Mouse (Mus musculus): ENCODE results near the gene Rabep1. TPM values are rescaled to one million over a fixed set of nuclear protein-coding genes. Genes with fewer than 3 reads are reported as not detected.
A peak's percentile ranks its signal among the peaks of the same experiment; 100 is the strongest.
"Not testable (repeated sequence)": the region's sequence is repeated elsewhere in the genome, so short reads cannot be mapped to it uniquely, and the experiment has no call there.

Gene Rabep1
- polyA plus RNA-seq, 1 experiment from 2014 or later: 88.6 TPM

DNA sequence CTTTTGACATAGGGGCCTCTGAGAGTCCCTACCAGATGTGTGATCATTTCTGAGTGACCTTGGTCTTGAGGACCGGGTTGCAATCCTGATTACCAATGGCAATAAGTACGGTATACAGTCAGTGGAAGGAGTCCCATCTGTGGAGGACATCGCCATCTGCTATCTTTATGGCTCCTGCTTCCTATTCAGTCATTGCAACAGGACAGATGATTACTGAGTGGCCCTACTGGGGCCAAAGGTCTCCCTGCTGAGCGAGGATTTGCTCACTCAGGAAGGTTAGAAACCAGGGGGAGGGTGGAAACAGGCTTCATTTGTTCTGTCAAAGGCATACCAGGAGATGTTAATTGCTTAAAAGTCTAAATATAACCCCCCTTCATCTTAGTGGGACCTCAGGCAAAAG is 1.6 kb upstream of the Rabep1 start:
- no peak overlapping the region for H3K4me3 ChIP-seq (ENCODE audit: low read depth, low read length)
- no peaks in the 10 kb centered on the region; the same call in 1 of the 2 replicates for H3K27me3 ChIP-seq (ENCODE audit: control insufficient read depth, insufficient read depth, low read depth, low read length)
- ATAC-seq: no peak
- no peaks in the 10 kb centered on the region for H3K36me3 ChIP-seq (ENCODE audit: control insufficient read depth, insufficient read depth, low read length)
- H3K4me1 ChIP-seq (ENCODE audit: control insufficient read depth, insufficient read depth, low read length): peaks cover 13% of the 10 kb centered on the region
- 54% methylated on average over 4 of the region's 4 CpGs for WGBS
- H3K9me3 ChIP-seq (replicated peaks; ENCODE audit: control insufficient read depth, low read length, poor library complexity, severe bottlenecking): no peaks in the 10 kb centered on the region
- H3K9ac ChIP-seq (ENCODE audit: low read depth, low read length): no peak overlapping the region
- no peak overlapping the region for H3K4me2 ChIP-seq (ENCODE audit: low read length)
- no peak overlapping the region for H3K27ac ChIP-seq (ENCODE audit: low read length)

- H3K27me3 ChIP-seq (ENCODE audit: control insufficient read depth, insufficient read depth, low read depth, low read length): no peaks in the 10 kb centered on the region; the same call in 1 of the 2 replicates
- peaks cover 13% of the 10 kb centered on the region for H3K4me1 ChIP-seq (ENCODE audit: control insufficient read depth, insufficient read depth, low read length)
- H3K4me2 ChIP-seq (ENCODE audit: low read length): peak overlapping the region; percentile 75
- ATAC-seq: 0 out of 2 replicates have a peak, but pooled peaks have one; percentile 18
- H3K9ac ChIP-seq (ENCODE audit: low read depth, low read length): peak overlapping the region; percentile 89
- H3K27ac ChIP-seq (ENCODE audit: low read length): peak overlapping the region; percentile 87; the same call in 1 of the 2 replicates
- WGBS: 21% methylated on average over 12 of the region's 12 CpGs
- no peaks in the 10 kb centered on the region for H3K36me3 ChIP-seq (ENCODE audit: control insufficient read depth, insufficient read depth, low read length)
- no peaks in the 10 kb centered on the region for H3K9me3 ChIP-seq (replicated peaks; ENCODE audit: control insufficient read depth, low read length, poor library complexity, severe bottlenecking)
- peak overlapping the region; percentile 98 for H3K4me3 ChIP-seq (ENCODE audit: low read depth, low read length)
Observed at GRCm38 (mm10) chr11:70843701-70844551, 652 bp upstream of the Rabep1 start.

DNA sequence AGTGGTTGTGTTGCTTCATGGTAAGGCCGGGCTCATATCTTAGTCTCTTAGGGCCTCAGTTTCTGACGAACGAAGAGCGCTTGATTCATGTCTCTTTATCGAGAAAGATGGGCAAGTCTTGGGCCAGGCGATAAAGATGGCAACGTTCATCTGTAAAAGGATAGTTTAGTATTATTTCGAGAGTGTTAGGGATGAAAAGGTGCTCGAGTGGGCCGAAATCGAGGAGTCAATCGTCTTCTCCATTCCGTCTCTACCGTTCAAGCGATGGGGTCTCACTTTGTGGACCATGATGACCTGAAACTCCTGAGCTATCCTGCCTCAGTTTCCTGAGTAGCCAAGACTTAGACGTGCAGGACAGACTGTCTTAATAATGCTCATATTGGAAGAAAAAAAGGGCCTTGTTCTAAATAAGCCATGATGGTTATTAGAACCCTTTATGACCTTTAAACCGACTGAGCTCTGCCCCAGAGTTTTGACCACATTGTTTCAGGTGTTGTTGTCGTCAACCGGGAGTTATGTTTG is 940 bp downstream of the Rabep1 start:
- Histone ChIP-seq H3K27ac (ENCODE audit: low read length) (peak overlapping the region; percentile 87), H3K4me2 (ENCODE audit: low read length) (peak overlapping the region; percentile 75), H3K9ac (ENCODE audit: low read depth, low read length) (peak overlapping the region; percentile 89), H3K4me1 (ENCODE audit: control insufficient read depth, insufficient read depth, low read length) (peaks cover 13% of the 10 kb centered on the region), H3K4me3 (ENCODE audit: low read depth, low read length) (peak overlapping the region; percentile 98), H3K27me3 (ENCODE audit: control insufficient read depth, insufficient read depth, low read depth, low read length) (no peaks in the 10 kb centered on the region; the same call in 1 of the 2 replicates), H3K36me3 (ENCODE audit: control insufficient read depth, insufficient read depth, low read length) (no peaks in the 10 kb centered on the region), H3K9me3 (replicated peaks; ENCODE audit: control insufficient read depth, low read length, poor library complexity, severe bottlenecking) (no peaks in the 10 kb centered on the region)
- WGBS: 9% methylated on average over 19 of the region's 19 CpGs
- ATAC-seq: no peak

- H3K4me1 ChIP-seq (ENCODE audit: control insufficient read depth, insufficient read depth, low read length): peaks cover 13% of the 10 kb centered on the region
- H3K27me3 ChIP-seq (ENCODE audit: control insufficient read depth, insufficient read depth, low read depth, low read length): no peaks in the 10 kb centered on the region; the same call in 1 of the 2 replicates
- no peak for ATAC-seq
- no peaks in the 10 kb centered on the region for H3K9me3 ChIP-seq (replicated peaks; ENCODE audit: control insufficient read depth, low read length, poor library complexity, severe bottlenecking)
- no peaks in the 10 kb centered on the region for H3K36me3 ChIP-seq (ENCODE audit: control insufficient read depth, insufficient read depth, low read length)
- peak overlapping the region; percentile 75 for H3K4me2 ChIP-seq (ENCODE audit: low read length)
- no peak overlapping the region; the same call in 1 of the 2 replicates for H3K9ac ChIP-seq (ENCODE audit: low read depth, low read length)
- H3K4me3 ChIP-seq (ENCODE audit: low read depth, low read length): peak overlapping the region; percentile 98
- H3K27ac ChIP-seq (ENCODE audit: low read length): no peak overlapping the region
- WGBS: 63% methylated on average over 2 of the region's 2 CpGs
Observed at GRCm38 (mm10) chr11:70846029-70846428, 1.5 kb downstream of the Rabep1 start.

DNA sequence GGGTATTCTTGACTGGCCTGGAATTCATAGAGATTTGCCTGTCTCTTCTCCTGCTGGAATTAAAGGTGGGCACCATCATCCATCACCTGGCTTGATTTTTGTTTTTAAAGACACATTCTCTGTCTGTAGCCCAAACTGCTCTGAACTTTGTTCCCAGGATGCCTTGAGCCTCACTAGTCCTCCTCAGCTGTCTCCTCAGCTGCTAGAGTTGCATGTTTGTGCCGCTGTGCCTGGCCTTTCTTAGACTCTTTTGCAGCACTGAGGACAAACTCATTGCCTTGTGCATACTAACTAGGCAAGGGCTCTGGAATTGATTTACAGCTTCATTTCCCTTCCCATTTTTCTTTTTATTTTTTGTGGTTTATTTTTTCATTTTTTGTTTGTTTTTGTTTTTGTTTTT is 15.8 kb downstream of the Rabep1 start:
- Histone ChIP-seq H3K27ac (ENCODE audit: low read length) (no peak overlapping the region), H3K4me1 (ENCODE audit: control insufficient read depth, insufficient read depth, low read length) (no peaks in the 10 kb centered on the region; the same call in 1 of the 2 replicates), H3K9me3 (replicated peaks; ENCODE audit: control insufficient read depth, low read length, poor library complexity, severe bottlenecking) (no peaks in the 10 kb centered on the region), H3K9ac (ENCODE audit: low read depth, low read length) (no peak overlapping the region), H3K4me3 (ENCODE audit: low read depth, low read length) (no peak overlapping the region), H3K27me3 (ENCODE audit: control insufficient read depth, insufficient read depth, low read depth, low read length) (no peaks in the 10 kb centered on the region), H3K4me2 (ENCODE audit: low read length) (no peak overlapping the region), H3K36me3 (ENCODE audit: control insufficient read depth, insufficient read depth, low read length) (no peaks in the 10 kb centered on the region)
- ATAC-seq: no peak
- WGBS: 79% methylated on average over 1 of the region's 1 CpGs

DNA sequence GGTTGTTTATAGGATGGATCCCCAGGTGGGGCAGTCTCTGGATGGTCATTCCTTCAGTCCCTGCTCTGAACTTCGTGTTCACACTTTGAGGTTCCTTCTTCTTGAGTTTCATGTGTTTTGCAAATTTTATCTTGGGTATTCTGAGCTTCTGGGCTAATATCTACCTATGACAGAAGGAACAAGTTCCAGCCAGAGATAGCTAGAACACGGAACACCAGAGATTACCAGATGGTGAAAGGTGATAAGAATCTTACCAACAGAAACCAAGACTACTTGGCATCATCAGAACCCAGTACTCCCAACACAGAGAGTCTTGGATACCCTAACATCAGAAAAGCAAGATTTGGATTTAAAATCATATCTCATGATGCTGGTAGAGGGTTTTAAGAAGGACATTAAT is 18.6 kb downstream of the Rabep1 start:
- not testable (repeated sequence) for H3K4me3 ChIP-seq (ENCODE audit: low read depth, low read length); H3K27me3 ChIP-seq (ENCODE audit: control insufficient read depth, insufficient read depth, low read depth, low read length); ATAC-seq; H3K9ac ChIP-seq (ENCODE audit: low read depth, low read length); H3K27ac ChIP-seq (ENCODE audit: low read length); H3K36me3 ChIP-seq (ENCODE audit: control insufficient read depth, insufficient read depth, low read length); H3K4me1 ChIP-seq (ENCODE audit: control insufficient read depth, insufficient read depth, low read length); H3K9me3 ChIP-seq (replicated peaks; ENCODE audit: control insufficient read depth, low read length, poor library complexity, severe bottlenecking); H3K4me2 ChIP-seq (ENCODE audit: low read length)
- 91% methylated on average over 2 of the region's 2 CpGs for WGBS

DNA sequence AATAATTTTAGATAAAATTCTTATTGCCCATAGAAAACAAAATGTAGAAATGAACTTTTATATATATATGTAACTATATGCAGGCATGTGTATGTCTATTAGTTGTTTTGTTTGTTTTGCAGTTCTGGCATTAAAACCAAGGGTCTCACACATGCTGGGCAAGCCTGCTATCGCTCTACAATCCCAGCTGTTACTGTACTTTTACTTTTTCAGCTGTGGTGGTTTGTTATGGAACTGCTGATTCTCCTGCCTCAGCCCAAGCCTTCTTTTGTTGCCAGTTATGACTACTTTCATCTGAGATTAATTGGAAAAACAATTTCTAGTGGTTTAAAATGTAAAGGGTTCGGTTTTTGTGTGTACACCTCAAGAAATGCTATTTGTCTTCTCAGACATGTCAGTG is 20.6 kb downstream of the Rabep1 start:
- Histone ChIP-seq H3K4me3 (ENCODE audit: low read depth, low read length) (no peak overlapping the region), H3K9ac (ENCODE audit: low read depth, low read length) (no peak overlapping the region), H3K36me3 (ENCODE audit: control insufficient read depth, insufficient read depth, low read length) (no peaks in the 10 kb centered on the region), H3K9me3 (replicated peaks; ENCODE audit: control insufficient read depth, low read length, poor library complexity, severe bottlenecking) (no peaks in the 10 kb centered on the region), H3K4me2 (ENCODE audit: low read length) (no peak overlapping the region), H3K4me1 (ENCODE audit: control insufficient read depth, insufficient read depth, low read length) (no peaks in the 10 kb centered on the region; the same call in 1 of the 2 replicates), H3K27me3 (ENCODE audit: control insufficient read depth, insufficient read depth, low read depth, low read length) (no peaks in the 10 kb centered on the region), H3K27ac (ENCODE audit: low read length) (no peak overlapping the region)
- no peak for ATAC-seq
- 86% methylated on average over 2 of the region's 2 CpGs for WGBS

GRCm38 (mm10) chr11:70869263-70869662 is 24.7 kb downstream of the Rabep1 start:
- WGBS: 91% methylated on average over 3 of the region's 3 CpGs

GRCm38 (mm10) chr11:70869811-70870210 is 25.2 kb downstream of the Rabep1 start:
- no peaks in the 10 kb centered on the region for H3K36me3 ChIP-seq (ENCODE audit: control insufficient read depth, insufficient read depth, low read length)
- H3K4me3 ChIP-seq (ENCODE audit: low read depth, low read length): no peak overlapping the region
- 94% methylated on average over 2 of the region's 2 CpGs for WGBS
- H3K9me3 ChIP-seq (replicated peaks; ENCODE audit: control insufficient read depth, low read length, poor library complexity, severe bottlenecking): no peaks in the 10 kb centered on the region
- no peak for ATAC-seq
- no peak overlapping the region for H3K9ac ChIP-seq (ENCODE audit: low read depth, low read length)
- H3K27ac ChIP-seq (ENCODE audit: low read length): no peak overlapping the region
- H3K27me3 ChIP-seq (ENCODE audit: control insufficient read depth, insufficient read depth, low read depth, low read length): no peaks in the 10 kb centered on the region
- H3K4me2 ChIP-seq (ENCODE audit: low read length): no peak overlapping the region
- H3K4me1 ChIP-seq (ENCODE audit: control insufficient read depth, insufficient read depth, low read length): 0 out of 2 replicates have a peak, but pooled peaks cover 2% of the 10 kb centered on the region

More at GRCm38 (mm10) chr11:70869263-70869662, 24.7 kb downstream of the Rabep1 start:
- no peak for ATAC-seq
- Histone ChIP-seq H3K4me1 (ENCODE audit: control insufficient read depth, insufficient read depth, low read length) (0 out of 2 replicates have a peak, but pooled peaks cover 2% of the 10 kb centered on the region), H3K9ac (ENCODE audit: low read depth, low read length) (no peak overlapping the region), H3K27me3 (ENCODE audit: control insufficient read depth, insufficient read depth, low read depth, low read length) (no peaks in the 10 kb centered on the region), H3K9me3 (replicated peaks; ENCODE audit: control insufficient read depth, low read length, poor library complexity, severe bottlenecking) (no peaks in the 10 kb centered on the region), H3K4me2 (ENCODE audit: low read length) (no peak overlapping the region), H3K4me3 (ENCODE audit: low read depth, low read length) (no peak overlapping the region), H3K36me3 (ENCODE audit: control insufficient read depth, insufficient read depth, low read length) (no peaks in the 10 kb centered on the region), H3K27ac (ENCODE audit: low read length) (no peak overlapping the region)
